Mouse (Mus musculus) CD8-positive naive resting alpha-beta T cell, adult 57 days (primary cell): ENCODE measurements around the gene Omg. TPM values are rescaled to one million over a fixed set of nuclear protein-coding genes. Genes with fewer than 3 reads are reported as not detected.

Source experiments
- total RNA-seq: library from RNA; stranded (reverse); gene quantifications from one replicate; pipeline ENCODE4 v1.2.4, GENCODE M21; 2023

Gene Omg
- total RNA-seq, result 0.37 TPM

DNA sequence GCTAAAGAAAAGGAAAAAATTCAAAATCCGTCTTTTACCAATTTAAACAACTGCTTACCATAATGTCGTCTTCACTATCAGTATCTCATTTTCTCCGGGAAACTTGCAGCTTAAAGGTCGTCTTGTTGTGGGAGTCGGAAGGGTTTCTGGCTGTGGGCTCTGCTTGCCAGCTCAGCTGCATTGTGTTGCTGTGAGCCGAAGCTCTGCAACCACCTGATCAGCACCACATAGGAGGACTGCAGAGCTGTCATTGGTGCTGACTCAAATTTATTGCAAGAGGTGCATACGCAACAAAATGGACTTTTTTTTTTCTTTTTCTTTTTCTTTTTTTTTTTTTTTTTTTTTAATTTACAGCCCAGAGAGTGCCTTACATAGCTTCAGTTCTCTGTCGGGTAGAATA is at the start of gene Omg:
Omg (minus strand) TSS at position 240 of the 400 bp plus-strand sequence.

DNA sequence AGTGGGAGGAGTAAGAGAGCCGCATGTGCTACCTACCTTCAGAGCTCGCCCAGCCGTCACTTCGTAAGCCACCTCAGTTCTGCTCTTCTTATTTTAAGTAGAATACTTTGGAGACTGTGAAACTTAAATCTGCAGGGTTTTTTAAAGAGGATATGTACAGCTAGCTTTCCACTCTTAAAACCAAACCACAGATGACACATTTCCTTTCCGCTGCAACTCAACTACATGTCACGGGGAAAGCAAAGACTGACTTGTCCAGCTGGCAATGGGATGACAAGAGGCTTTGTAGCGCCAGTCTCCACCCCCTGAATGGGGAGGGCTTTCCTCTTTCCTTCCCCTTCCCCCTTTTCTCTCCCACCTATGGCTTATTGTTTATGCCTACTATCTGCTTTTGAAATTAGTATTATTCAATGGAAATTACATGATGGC is 26.5 kb upstream of the Omg start, which contains the start of the genes Evi2 and Evi2a:
Evi2 (minus strand) TSS at position 257 of the 429 bp plus-strand sequence.
Evi2a (minus strand) TSS at position 277 of the 429 bp plus-strand sequence.

DNA sequence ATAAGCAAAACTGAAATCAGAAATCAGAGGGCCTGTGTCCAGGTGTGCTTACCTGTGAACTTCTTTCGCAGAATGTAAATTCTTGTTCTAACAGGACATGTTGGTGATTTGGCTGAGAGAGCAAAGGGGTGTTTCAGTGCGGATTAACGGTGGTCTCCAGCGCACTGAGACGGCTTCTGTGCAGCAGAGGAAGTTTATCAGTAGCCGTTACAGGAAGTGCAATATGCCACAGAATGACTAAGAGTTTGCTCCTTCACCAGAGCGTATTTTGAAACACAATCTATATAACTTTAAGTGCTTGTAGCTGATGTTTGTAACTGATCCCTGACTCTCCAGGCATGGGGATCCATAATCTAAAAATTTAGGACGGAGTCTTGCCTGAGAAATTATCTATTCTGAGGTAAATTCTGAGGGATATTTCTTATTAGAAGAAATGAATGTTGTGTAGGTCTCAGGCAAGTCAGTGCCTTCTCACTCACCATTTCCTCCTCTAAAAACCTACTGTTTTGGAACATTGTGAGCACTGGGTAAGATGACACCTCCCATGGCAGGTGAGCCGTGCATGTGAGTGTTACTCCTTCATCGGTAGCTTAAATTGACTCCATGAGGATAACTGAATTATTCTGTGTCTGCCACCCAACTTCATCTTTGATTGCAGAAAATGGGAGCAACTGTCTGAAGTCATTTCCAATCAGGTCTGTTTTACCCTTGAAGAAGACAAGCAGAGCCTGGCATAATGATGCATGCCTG is 19.9 kb upstream of the Omg start, which contains the start of gene Evi2b:
Evi2b (minus strand) TSS at position 203 of the 750 bp plus-strand sequence.

Other genes with a start within 250 kb of the Omg start
- gene Wsb1, start 249.4 kb downstream of the Omg start, total RNA-seq, result 123 TPM
- 1.5 TPM for gene Gm9964, start 207.2 kb downstream of the Omg start, total RNA-seq
- gene Nf1, start 164.4 kb downstream of the Omg start, total RNA-seq, result 19.4 TPM
- 98.3 TPM for gene Evi2b, start 19.7 kb upstream of the Omg start, total RNA-seq
- gene Evi2, start 26.5 kb upstream of the Omg start, total RNA-seq, result 4.6 TPM
- 23.2 TPM for gene Evi2a, start 26.5 kb upstream of the Omg start, total RNA-seq
- 29.0 TPM for gene Rab11fip4, start 87.1 kb upstream of the Omg start, total RNA-seq